Mouse (Mus musculus) left cerebral cortex, adult 2 months (tissue): ENCODE data around the gene Cdkl2. TPM values are rescaled to one million over a fixed set of nuclear protein-coding genes. Genes with fewer than 3 reads are reported as not detected.
A peak's percentile ranks its signal among the peaks of the same experiment; 100 is the strongest.

Source experiments
- DNase-seq, 2 experiments: peaks; one replicate each; pipeline ENCODE4 v3.0.0; 2021 to 2022; ENCODE audit warnings: low spot score in 2 of 2, mixed read lengths in 1 of 2; ENCODE audit errors: extremely low spot score in 1 of 2
- H3K27ac ChIP-seq: fragments of 200-600 bp; 2 replicates; pipeline ENCODE4 v1.8.1; 2022
- H3K4me3 ChIP-seq: fragments of 200-600 bp; 2 replicates; pipeline ENCODE4 v1.8.1; 2022
- CTCF ChIP-seq: fragments of 200-600 bp; IDR thresholded peaks from 2 replicates; pipeline ENCODE4 v1.8.1; 2022; ENCODE audit warnings: antibody characterized with exemption, mild to moderate bottlenecking, moderate library complexity
- intact Hi-C: fragments of 180-260 bp; cut with DNase I; formaldehyde crosslinking; loops from one replicate; pipeline ENCODE4 v1.15.1; 2025
- total RNA-seq, 2 experiments: library from RNA; stranded (reverse); gene quantifications; 2 replicates each; pipeline ENCODE4 v1.2.3; 2021

Gene Cdkl2
- total RNA-seq, 2 experiments from 2014 or later: 33.8 to 34.6 TPM

DNA sequence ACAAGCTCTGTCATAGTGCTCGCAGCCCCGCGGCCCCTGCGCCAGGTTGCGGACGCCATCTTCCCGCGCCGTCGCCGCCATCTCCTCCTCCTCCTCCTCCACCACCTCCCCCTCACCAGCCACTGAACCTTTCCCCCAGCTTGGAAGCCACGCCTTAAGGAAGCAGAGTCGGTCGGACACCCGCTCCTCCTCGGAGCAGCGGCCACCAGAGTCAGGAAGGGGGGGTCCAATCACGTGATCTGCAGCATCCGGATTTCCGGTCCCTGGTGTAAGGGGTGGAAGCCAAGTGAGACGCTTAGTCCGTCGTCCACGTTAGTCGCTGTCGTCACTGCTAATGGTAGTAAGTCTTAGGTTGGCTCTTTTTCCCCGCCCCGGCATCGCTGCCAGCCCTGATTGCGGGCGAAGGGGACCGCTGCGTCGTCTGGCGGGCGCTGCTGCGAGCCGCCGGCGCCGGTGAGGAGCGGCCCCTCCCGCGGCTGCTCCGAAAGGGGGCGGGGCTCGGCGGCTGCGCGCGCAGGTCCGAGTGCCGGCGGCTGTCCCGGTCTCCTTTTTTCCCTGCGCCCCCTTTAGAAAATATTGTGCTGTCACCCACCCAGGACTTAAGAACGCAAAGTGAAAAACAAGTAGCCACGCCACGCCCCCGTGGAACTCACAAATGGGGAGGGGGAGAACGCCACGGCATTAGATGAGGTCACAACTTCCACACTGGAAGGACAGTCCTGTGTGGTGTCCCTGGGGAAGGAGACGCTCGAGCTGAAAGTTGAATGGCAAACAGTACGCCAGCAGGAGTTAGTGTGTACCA is 80.8 kb downstream of the Cdkl2 start, which contains the start of gene Rchy1:
Rchy1 (minus strand) TSS at position 430 of the 802 bp plus-strand sequence.
- Histone ChIP-seq H3K27ac (peak within 1 kb of the TSS; percentile 97), H3K4me3 (peak within 1 kb of the TSS; percentile 97)
- intact Hi-C loops: loop anchor here (1.0 to 5.0 kb wide), 4 partner anchors 31 to 174 kb away; partner anchors contain the start of genes Cdkl2 and Uso1
- no peak; the same call in 1 of the 2 replicates for TF ChIP-seq CTCF
- DNase-seq: peak; percentile 88 to 89

DNA sequence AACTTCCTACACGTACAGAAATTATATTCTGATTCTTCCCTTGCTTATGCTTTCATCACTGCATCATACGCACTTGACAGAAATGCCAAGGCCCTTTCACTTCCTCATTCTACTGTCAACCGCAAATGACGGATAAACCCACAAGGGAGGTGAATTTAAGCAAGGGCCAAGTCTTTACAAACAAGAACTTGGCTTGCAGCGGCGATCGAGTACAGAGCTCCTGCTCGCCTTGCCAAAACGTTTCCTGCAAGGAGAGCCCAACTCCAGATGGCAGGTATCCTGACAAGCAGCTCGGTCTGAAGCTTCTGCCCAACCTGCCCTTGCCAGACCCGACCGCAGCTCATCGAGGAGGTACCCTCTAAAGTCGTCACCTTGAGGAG is 81.4 kb downstream of the Cdkl2 start:
- TF ChIP-seq CTCF: no peak
- Histone ChIP-seq H3K4me3 (peak overlapping the region; percentile 97), H3K27ac (peak overlapping the region; percentile 97)
- no peak for DNase-seq
- intact Hi-C loops: loop anchor here (5.0 kb wide), 3 partner anchors 80 to 175 kb away; partner anchors contain the start of genes Cdkl2 and Uso1

DNA sequence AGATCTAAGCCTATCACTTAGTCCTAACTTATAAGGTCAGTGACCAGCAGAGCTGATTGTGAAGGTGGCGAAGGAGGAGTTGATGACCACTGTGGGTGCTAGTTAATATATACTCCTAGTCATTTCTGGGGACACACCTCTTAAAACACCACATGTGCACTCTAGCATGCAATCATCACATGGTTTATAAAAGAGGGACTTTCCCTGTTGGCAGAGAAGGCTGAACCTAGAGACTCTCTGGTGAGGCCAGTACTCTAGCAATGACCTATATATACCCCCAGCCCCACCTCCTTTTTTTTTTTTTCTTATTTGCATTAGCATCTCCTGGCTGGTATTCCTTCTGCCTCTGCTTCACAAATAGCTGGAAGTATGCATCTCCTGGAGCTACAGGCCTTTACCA is 82.3 kb downstream of the Cdkl2 start:
- H3K27ac ChIP-seq: no peak overlapping the region
- DNase-seq: no peak
- TF ChIP-seq CTCF: no peak
- H3K4me3 ChIP-seq: peak overlapping the region; percentile 97
- intact Hi-C loops: loop anchor here (5.0 kb wide), 3 partner anchors 81 to 176 kb away; partner anchors contain the start of genes Cdkl2 and Uso1

DNA sequence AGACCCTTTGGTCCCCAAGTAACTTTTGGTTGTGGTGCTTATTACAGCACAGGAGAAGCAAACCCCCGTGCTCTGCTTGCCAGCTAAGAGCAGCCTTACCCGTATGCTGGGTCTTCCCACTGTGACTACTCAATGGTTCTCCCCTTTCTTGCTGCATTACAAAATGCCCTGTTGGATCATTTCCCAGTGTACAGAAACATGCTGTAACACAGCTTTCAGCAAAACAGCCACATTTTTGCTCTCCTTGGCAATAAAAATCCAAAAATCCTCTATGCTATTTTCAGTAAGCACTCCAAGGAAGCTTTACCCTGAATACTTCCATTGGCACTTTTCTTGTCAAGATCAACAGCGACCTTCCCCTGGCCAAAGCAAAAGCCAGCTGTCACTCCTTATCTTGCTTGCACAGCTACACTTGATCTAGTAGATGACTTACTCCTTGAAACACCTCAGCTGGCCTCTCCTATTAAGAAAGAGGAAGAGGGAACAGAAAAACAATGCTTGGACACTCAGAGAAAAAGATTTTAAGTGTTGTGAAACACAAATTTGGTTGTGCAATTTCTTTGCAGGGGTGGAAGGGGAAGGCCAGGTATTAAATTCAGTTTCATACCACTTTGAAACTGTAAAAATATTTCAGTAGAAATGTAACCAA is 83.0 kb downstream of the Cdkl2 start:
- Histone ChIP-seq H3K4me3 (peak overlapping the region; percentile 97), H3K27ac (no peak overlapping the region)
- intact Hi-C loops: loop anchor here (5.0 kb wide), 3 partner anchors 82 to 177 kb away; partner anchors contain the start of genes Cdkl2 and Uso1
- TF ChIP-seq CTCF: no peak
- DNase-seq: no peak

DNA sequence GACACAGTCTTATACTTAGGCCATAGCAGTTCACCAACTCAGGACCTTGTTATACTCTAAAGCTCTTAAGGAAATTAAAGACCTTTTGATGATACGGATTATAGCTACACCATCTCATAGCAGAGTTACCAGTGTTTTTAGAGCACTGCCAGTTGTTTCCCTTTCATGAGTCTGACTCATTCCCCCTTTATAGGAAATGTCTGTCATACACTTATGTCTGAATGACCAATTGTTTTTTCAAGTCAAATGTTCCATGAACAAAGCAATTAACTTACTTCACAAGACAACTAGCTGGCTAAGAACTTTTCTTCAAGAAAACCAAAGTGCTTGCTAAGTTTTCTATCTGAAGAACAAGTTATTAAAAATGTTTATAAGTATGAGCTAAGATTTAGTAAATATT is 83.7 kb downstream of the Cdkl2 start:
- intact Hi-C loops: loop anchor here (5.0 kb wide), 3 partner anchors 82 to 177 kb away; partner anchors contain the start of genes Cdkl2 and Uso1
- TF ChIP-seq CTCF: no peak
- no peak overlapping the region; the same call in 1 of the 2 replicates for H3K4me3 ChIP-seq
- no peak overlapping the region for H3K27ac ChIP-seq
- DNase-seq: no peak

DNA sequence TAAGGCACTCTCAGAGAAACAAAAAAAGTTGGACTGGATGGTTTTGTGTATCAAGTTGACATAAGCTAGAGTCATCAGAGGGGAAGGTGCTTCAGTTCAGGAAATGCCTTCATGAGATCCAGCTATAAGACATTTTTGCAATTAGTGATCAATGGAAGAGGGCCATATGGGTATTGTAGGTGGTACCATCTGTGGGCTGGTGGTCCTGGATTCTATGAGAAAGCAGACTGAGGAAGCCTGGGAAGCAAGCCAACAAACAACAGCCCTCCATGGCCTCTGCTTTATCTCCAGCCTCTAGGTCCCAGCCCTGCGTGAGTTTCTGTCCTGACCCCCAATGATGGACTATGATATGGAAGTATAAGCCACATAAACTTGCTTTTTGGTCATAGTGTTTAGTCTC is 84.6 kb downstream of the Cdkl2 start:
- no peak overlapping the region for H3K27ac ChIP-seq
- H3K4me3 ChIP-seq: no peak overlapping the region
- no peak for TF ChIP-seq CTCF
- no peak for DNase-seq
- intact Hi-C loops: no loop called here

DNA sequence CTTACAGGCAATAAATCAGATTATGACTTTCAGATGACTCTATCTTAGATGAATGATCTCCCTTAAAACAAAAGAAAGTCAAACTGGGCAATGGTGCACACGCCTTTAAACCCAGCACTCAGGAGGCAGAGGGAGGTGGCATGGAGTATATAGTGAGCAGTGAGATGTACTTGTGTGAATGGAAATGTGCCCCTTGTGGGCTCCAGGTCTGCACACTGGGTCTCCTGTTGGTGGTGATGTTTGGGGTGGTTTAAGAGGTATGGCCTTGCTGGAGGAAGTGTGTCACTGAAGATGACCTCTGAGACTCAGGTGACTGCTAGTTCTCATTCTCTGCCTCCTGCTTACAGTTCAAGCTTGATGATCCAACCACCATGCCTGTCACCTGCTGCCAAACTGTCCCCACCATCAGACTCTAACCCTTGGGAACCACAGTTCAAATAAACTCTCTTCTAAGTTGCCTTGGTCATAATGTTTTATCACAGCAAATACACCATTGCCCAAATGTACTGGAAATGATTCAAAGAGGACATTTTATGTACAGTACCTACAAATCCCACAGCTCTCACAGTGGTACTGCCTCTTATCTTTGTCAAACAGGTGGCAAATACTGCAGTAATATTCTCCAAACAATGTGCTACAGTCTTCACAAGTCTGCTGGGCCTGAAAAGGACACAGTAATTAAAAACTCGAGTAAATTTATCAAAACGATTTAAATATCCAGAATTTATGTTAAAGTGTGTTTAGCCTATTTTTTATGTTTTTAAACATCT is 86.5 kb downstream of the Cdkl2 start:
- no peak overlapping the region for H3K27ac ChIP-seq
- TF ChIP-seq CTCF: no peak
- intact Hi-C loops: no loop called here
- no peak overlapping the region for H3K4me3 ChIP-seq
- no peak for DNase-seq

Other genes starting within 250 kb of the Cdkl2 start
- 10 to 100 TPM; 37.3 to 38.1 TPM for gene Rchy1, start 80.8 kb downstream of the Cdkl2 start, total RNA-seq
- not detected for gene Odaph, start 56.4 kb downstream of the Cdkl2 start, total RNA-seq
- 100 to 1,000 TPM; 228 to 236 TPM for gene G3bp2, start 39.8 kb upstream of the Cdkl2 start, total RNA-seq
- gene Uso1, start 94.1 kb upstream of the Cdkl2 start, total RNA-seq: 10 to 100 TPM; 79.1 to 84.0 TPM
- gene U90926, start 171.5 kb upstream of the Cdkl2 start, total RNA-seq: not detected
- gene Ppef2, start 212.4 kb upstream of the Cdkl2 start, total RNA-seq: under 1 TPM; 0.54 to 0.75 TPM
- gene Naaa, start 234.3 kb upstream of the Cdkl2 start, total RNA-seq: 10 to 100 TPM; 38.6 to 40.1 TPM